Mouse (Mus musculus) cerebellum, postnatal 14 days (tissue): Measurements from ENCODE around the gene Jade2.

Source experiments
- DNase-seq, 2 experiments: peaks; one replicate each; pipeline ENCODE4 v3.0.0; 2021; ENCODE audit warnings: mixed read lengths in 2 of 2

Gene Jade2

DNA sequence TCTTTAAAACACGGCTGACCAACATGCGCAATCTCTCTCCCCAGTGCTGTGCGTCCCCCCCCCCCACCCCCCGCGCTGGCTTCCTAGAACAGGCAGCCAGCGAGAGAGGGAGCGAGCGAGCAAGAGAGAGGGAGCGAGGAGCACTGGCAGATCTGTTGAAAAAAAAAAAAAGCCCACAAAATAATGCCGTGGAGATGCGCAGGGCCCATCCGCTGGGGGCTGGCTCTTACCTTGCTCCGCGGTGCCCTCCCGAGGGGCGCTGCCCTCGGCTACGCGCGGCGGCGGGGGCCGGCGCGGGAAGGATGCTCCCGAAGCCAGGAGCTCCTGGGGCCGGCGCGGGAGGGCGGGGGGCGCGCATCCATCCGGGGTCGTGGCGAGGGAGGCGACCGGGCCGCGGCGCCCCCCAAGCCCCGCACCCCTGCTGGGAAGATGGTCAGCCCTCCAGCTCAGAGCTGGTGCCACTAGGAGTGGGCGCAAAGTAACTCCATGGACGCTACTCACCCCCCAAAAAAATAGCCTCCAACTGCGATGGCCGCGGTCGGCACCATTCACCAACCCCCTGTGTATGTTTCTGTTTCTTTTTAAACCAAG, at the start of gene Jade2:
Gene Jade2 (minus strand): TSS at position 573 of the 591 bp plus-strand sequence.
- DNase-seq = peak; percentile 61 to 69

DNA sequence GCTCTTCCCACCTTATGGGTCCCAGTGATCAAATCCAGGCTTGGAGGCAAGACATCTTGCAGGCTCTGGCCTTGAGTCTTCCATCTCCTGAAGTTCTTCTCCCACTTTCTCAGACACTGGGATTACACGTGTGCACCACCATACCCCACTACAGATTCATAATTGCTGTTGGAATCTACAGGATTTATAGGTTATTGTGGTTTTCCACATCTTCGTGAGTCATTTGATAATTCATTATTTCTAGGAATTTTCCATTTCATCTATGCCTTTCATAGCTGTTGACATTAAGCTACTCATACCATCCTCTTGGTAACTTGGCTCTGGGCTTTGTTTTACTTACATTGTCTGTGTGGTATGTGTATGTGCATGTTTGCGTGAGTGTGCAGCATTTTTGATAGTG, 46.8 kb upstream of the Jade2 start:
- no peak for DNase-seq

GRCm38 (mm10) chr11:51899691-51900090, 42.2 kb upstream of the Jade2 start:
- DNase-seq = no peak

GRCm38 (mm10) chr11:51898326-51899080, 41.0 kb upstream of the Jade2 start:
- peak in 1 of 2 experiments; percentile 67 for DNase-seq

GRCm38 (mm10) chr11:51897311-51897710, 39.9 kb upstream of the Jade2 start:
- no peak for DNase-seq

GRCm38 (mm10) chr11:51896012-51896411, 38.6 kb upstream of the Jade2 start:
- DNase-seq = no peak

DNA sequence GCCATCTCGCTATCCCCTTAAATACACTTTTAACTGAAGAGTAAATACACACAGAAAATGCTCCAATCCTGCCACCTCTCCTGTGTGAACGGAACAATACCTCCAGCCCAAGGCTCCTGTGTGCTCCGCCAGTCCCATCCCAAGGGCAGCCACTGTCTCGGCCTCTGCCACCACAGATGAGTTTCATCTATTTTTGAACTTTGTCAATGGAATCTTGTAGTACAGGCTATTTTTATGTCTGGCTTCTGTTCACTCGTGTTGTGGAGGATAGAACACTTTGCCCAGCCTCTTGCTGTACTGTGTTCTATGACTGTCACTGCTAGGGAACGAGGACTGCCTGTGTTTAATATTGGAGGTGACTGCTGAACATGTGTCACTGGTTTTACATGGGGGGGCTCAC, 28.2 kb upstream of the Jade2 start:
- no peak for DNase-seq

GRCm38 (mm10) chr11:51884092-51884491, 26.6 kb upstream of the Jade2 start:
- DNase-seq = no peak

DNA sequence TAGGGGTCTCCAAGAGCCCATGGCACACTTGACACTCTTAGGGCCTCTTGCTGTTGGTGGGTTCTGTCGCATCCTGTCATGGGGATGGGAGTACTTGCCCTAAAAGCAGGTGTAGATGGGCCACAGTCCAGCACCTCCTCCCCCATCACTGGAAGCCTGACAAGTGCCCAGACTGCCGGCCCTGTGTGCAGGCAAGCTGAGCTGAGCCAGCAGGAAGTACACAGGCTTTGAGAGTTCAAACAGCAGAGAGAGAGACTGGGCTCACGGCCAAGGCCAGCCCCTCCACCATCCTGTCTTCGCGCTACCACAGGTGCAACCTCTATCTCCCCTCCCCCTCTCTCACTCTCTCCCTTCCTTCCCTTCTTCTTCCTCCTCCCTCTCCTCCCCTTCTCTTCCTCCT, 26.2 kb upstream of the Jade2 start:
- peak; percentile 26 to 41 for DNase-seq

GRCm38 (mm10) chr11:51881776-51882175, 24.3 kb upstream of the Jade2 start:
- DNase-seq = no peak

GRCm38 (mm10) chr11:51881041-51881730, 23.7 kb upstream of the Jade2 start:
- DNase-seq = no peak

DNA sequence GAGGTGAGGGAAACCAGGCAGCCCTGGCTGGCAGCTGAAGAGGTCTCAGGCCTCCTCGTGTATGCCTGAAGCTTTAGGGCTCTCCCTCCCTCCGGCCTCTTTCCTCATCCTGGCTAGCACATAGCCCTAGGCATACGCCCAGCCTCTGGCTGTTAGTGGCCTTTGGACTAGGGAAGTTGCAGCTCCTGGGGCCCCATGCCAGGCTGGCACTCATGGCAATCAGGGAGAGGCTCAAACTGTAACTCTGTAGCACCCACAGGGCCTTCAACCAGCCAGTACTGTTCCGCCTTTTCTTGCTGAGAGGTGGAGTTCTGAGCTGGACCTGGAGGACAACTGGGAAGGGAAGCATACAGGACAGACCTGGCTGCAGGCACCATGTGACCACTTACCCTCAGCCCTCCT, 19.5 kb upstream of the Jade2 start:
- DNase-seq = no peak

DNA sequence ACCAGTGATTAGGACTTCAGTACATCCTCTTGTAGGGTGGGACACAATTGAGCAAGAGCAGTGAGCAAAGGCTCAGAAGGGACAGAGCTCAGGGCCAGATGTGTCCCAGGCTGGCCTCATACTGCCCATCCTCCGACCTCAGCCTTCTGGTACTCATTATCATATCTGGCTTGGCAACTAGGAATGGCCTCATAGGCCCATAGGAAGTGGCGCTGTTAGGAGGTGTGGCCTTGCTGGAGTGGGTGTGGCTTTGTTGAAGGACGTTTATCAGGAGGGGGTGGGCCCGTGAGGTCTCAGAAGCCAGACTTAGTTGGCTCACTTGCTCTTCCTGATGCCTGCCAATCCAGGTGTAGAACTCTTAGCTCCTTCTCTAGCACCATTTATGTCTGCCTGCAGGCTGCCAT, 18.3 kb upstream of the Jade2 start:
- no peak for DNase-seq

GRCm38 (mm10) chr11:51875086-51875485, 17.6 kb upstream of the Jade2 start:
- DNase-seq = no peak

DNA sequence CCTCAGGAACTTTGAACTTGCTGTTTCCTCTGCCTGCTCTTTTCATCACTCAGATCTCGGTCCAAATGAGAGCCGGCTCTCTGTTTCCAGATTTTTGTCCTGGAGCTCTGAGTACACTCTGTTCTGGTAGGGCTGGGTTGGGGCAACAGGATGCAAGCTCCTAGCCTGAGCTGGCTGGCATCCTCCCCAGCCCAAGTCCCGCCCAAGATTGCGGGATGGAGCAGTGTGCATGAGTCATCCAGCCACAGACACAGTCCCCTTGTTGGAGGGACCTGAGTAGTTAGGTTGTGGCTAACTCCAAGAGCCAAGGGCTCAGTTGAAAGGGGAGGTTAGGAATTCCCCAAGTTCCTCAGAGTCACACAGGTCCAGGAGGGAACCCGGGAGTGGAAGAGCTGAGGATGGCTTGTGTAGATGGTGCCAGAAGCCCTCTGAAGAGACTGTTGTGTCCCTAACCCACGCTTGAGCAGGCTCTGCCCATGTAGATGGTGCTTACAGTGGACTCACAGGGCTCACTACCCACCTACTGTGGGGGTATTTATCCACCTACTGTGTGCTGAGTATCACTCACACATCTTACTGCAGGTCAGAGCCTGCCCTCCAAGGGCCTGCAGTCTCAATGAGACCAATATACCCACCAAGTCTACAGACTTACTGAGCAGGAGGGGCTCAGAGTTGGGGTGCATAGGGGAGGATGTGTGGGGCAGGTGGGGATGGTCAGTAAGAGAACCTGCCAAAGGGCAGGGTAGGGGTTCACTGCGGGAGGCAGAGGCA, 17.0 kb upstream of the Jade2 start:
- no peak for DNase-seq

GRCm38 (mm10) chr11:51873141-51873540, 15.7 kb upstream of the Jade2 start:
- DNase-seq = no peak

DNA sequence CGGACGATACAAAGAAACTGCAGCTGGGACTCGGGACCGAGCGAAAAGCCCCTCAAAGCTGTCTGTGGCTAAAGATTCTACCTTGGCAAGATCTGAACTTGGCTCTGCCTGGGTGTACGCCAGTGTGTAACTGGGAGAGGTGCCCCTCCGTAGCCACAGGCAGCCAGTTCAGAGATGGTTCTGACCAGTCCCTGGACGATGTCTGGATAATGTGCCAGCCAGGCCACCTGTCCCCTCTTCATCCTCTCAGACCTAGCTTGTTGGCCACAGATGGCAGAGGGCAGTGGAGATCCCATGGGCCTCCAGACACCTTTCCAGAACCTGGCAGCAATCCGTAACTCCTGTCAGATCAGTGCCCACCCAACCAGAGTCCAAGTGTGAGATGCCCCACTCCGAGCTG, 9.8 kb upstream of the Jade2 start:
- peak; percentile 22 to 32 for DNase-seq

DNA sequence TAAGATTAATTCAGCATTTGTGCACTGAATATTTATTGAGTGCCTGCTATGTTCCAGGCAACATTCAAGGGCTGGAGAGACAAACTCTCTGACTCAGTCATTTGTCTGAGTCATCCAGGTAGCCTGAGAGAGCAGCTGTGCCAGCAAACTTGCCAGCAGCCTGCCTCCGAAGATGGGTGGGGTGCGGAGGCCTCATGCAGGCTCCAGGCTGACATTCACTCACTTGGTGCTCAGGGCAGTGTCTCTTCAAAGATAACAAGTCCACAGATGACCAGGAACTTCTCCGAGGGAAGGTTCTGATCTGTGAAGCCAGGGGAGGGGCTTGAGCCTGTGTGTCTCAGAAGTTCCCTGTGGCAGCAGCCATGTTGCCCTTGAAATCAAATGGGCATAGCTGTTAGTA, 8.6 kb upstream of the Jade2 start:
- DNase-seq = no peak

- no peak for DNase-seq
Measured at GRCm38 (mm10) chr11:51860666-51861065, 3.2 kb upstream of the Jade2 start.

- DNase-seq = no peak
Measured at GRCm38 (mm10) chr11:51859561-51859960, 2.1 kb upstream of the Jade2 start.

GRCm38 (mm10) chr11:51858528-51859051, 1.1 kb upstream of the Jade2 start:
- peak; percentile 53 to 54 for DNase-seq

GRCm38 (mm10) chr11:51857818-51858527, 520 bp upstream of the Jade2 start:
- DNase-seq = peak; percentile 64 to 71
